ENCODE assay signal across 17 mouse cellular contexts in genomic region chr9:122614579-122615252, GRCm38 (mm10).
DNase-seq lines count a peak whose midpoint lies in the region; ATAC-seq and TF ChIP-seq lines count a peak whose summit lies in the region.
"Had no signal": no experiment of that assay in that cellular context is flagged by ENCODE, and none has a peak within 500 bp of the region (broad histone marks: within the 10 kb centered on the region; RNA-seq: fewer than 3 reads in every experiment).

No protein-coding gene starts in this region.

- no peaks in the 10 kb centered on the region for H3K9me3 ChIP-seq in forebrain, embryonic 10.5 days
- H3K9me3 ChIP-seq in forebrain, embryonic 11.5 days (ENCODE audit: control insufficient read depth, low read length), result no peaks in the 10 kb centered on the region
- no peaks in the 10 kb centered on the region for H3K9me3 ChIP-seq in midbrain, embryonic 15.5 days
- H3K9me3 ChIP-seq in midbrain, postnatal 0 days (ENCODE audit: low read length), result no peaks in the 10 kb centered on the region
- H3K9me3 ChIP-seq in embryonic facial prominence, embryonic 14.5 days (ENCODE audit: control insufficient read depth, low read length), result no peaks in the 10 kb centered on the region
- H3K9me3 ChIP-seq: kidney, embryonic 15.5 days; liver, embryonic 13.5 days; megakaryocyte, embryonic 14.5 days; neural tube, embryonic 13.5 days had no signal

- no peak; the same call in 1 of the 2 replicates for ATAC-seq in forebrain, embryonic 11.5 days (replicated peaks; ENCODE audit: low FRiP score)
- 0 out of 2 replicates have a peak, but pooled peaks have one; percentile 13 for ATAC-seq in midbrain, embryonic 15.5 days (replicated peaks)
- ATAC-seq in midbrain, postnatal 0 days (ENCODE audit: low FRiP score), result no peak
- peak; percentile 55 for ATAC-seq in embryonic facial prominence, embryonic 14.5 days (ENCODE audit: low read depth)
- ATAC-seq: CD4-positive, CD25-positive, alpha-beta regulatory T cell, adult 4 months; forebrain, postnatal 0 days had no signal

- no peak for TF ChIP-seq CTCF in midbrain, postnatal 0 days (IDR thresholded peaks at IDR 0.05)

- H3K27me3 ChIP-seq in forebrain, embryonic 10.5 days (ENCODE audit: poor library complexity, severe bottlenecking), result no peaks in the 10 kb centered on the region; the same call in 1 of the 2 replicates
- no peaks in the 10 kb centered on the region for H3K27me3 ChIP-seq in forebrain, embryonic 11.5 days (ENCODE audit: control insufficient read depth, insufficient read depth, low read length)
- H3K27me3 ChIP-seq in midbrain, embryonic 15.5 days (replicated peaks), result no peaks in the 10 kb centered on the region
- no peaks in the 10 kb centered on the region for H3K27me3 ChIP-seq in midbrain, postnatal 0 days (ENCODE audit: insufficient read depth, low read length)
- no peaks in the 10 kb centered on the region for H3K27me3 ChIP-seq in embryonic facial prominence, embryonic 14.5 days (replicated peaks; ENCODE audit: control insufficient read depth, insufficient read depth, low read length)
- H3K27me3 ChIP-seq: kidney, embryonic 15.5 days; neural tube, embryonic 13.5 days had no signal

- 17% methylated on average over 5 of the region's 5 CpGs for WGBS in forebrain, embryonic 10.5 days
- WGBS in forebrain, embryonic 11.5 days, result 13% methylated on average over 5 of the region's 5 CpGs
- 19% methylated on average over 5 of the region's 5 CpGs for WGBS in midbrain, embryonic 15.5 days
- WGBS in midbrain, postnatal 0 days, result 19% methylated on average over 5 of the region's 5 CpGs
- WGBS in embryonic facial prominence, embryonic 14.5 days, result 22% methylated on average over 5 of the region's 5 CpGs

- DNase-seq in forebrain, embryonic 10.5 days (ENCODE audit: extremely low spot score, low spot score), result no peak
- no peak for DNase-seq in forebrain, embryonic 11.5 days (ENCODE audit: low spot score)
- no peak for DNase-seq in midbrain, postnatal 0 days (ENCODE audit: low spot score)
- DNase-seq in embryonic facial prominence, embryonic 14.5 days (ENCODE audit: low spot score), result no peak
- no peak for DNase-seq in urinary bladder, postnatal 25 days (ENCODE audit: low spot score)
- no peak for DNase-seq in adrenal gland, postnatal 10 days
- DNase-seq: forebrain, postnatal 0 days; left cerebral cortex, postnatal 4 days; liver, embryonic 13.5 days; thymus, adult 18-20 months; thymus, postnatal 25 days had no signal

- peaks cover 25% of the 10 kb centered on the region for H3K4me1 ChIP-seq in forebrain, embryonic 10.5 days
- H3K4me1 ChIP-seq in forebrain, embryonic 11.5 days (replicated peaks; ENCODE audit: control insufficient read depth, insufficient read depth, low read length), result no peaks in the 10 kb centered on the region
- H3K4me1 ChIP-seq in midbrain, embryonic 15.5 days, result peaks cover 4% of the 10 kb centered on the region; the same call in 1 of the 2 replicates
- H3K4me1 ChIP-seq in midbrain, postnatal 0 days (ENCODE audit: insufficient read depth, low read length), result no peaks in the 10 kb centered on the region
- H3K4me1 ChIP-seq in embryonic facial prominence, embryonic 14.5 days (ENCODE audit: control insufficient read depth, insufficient read depth, low read length), result peaks cover 3% of the 10 kb centered on the region; the same call in 1 of the 2 replicates
- H3K4me1 ChIP-seq: liver, embryonic 13.5 days; megakaryocyte, embryonic 14.5 days; neural tube, embryonic 13.5 days had no signal

- no peak overlapping the region for H3K9ac ChIP-seq in forebrain, embryonic 11.5 days (ENCODE audit: low read length)
- H3K9ac ChIP-seq in midbrain, embryonic 15.5 days, result no peak overlapping the region
- no peak overlapping the region for H3K9ac ChIP-seq in midbrain, postnatal 0 days (replicated peaks; ENCODE audit: low read length, poor library complexity, severe bottlenecking)
- H3K9ac ChIP-seq in embryonic facial prominence, embryonic 14.5 days (ENCODE audit: low read depth, low read length), result no peak overlapping the region
- H3K9ac ChIP-seq: forebrain, postnatal 0 days; kidney, embryonic 15.5 days; liver, embryonic 13.5 days; neural tube, embryonic 13.5 days had no signal

- H3K27ac ChIP-seq in forebrain, embryonic 10.5 days, result 0 out of 2 replicates have a peak overlapping the region, but pooled peaks have one; percentile 16
- H3K27ac ChIP-seq in forebrain, embryonic 11.5 days (ENCODE audit: low read depth, low read length), result no peak overlapping the region
- H3K27ac ChIP-seq in midbrain, embryonic 15.5 days, result no peak overlapping the region
- no peak overlapping the region for H3K27ac ChIP-seq in midbrain, postnatal 0 days (ENCODE audit: low read depth, low read length)
- no peak overlapping the region for H3K27ac ChIP-seq in embryonic facial prominence, embryonic 14.5 days (replicated peaks; ENCODE audit: low read depth, low read length)
- H3K27ac ChIP-seq: kidney, embryonic 15.5 days; liver, embryonic 13.5 days; neural tube, embryonic 13.5 days; stomach, postnatal 0 days had no signal

- H3K4me3 ChIP-seq in forebrain, embryonic 10.5 days, result no peak overlapping the region
- no peak overlapping the region for H3K4me3 ChIP-seq in forebrain, embryonic 11.5 days (ENCODE audit: low read depth, low read length)
- no peak overlapping the region for H3K4me3 ChIP-seq in midbrain, embryonic 15.5 days
- H3K4me3 ChIP-seq in midbrain, postnatal 0 days (ENCODE audit: low read depth, low read length), result no peak overlapping the region
- no peak overlapping the region for H3K4me3 ChIP-seq in embryonic facial prominence, embryonic 14.5 days (ENCODE audit: low read depth, low read length)
- H3K4me3 ChIP-seq: kidney, embryonic 15.5 days; liver, embryonic 13.5 days; megakaryocyte, embryonic 14.5 days; neural tube, embryonic 13.5 days had no signal

- no peaks in the 10 kb centered on the region for H3K36me3 ChIP-seq in forebrain, embryonic 10.5 days (replicated peaks)
- H3K36me3 ChIP-seq in forebrain, embryonic 11.5 days (ENCODE audit: control insufficient read depth, insufficient read depth, low read length), result no peaks in the 10 kb centered on the region
- H3K36me3 ChIP-seq in midbrain, embryonic 15.5 days (replicated peaks), result no peaks in the 10 kb centered on the region
- H3K36me3 ChIP-seq in midbrain, postnatal 0 days (ENCODE audit: insufficient read depth, low read length), result no peaks in the 10 kb centered on the region
- no peaks in the 10 kb centered on the region for H3K36me3 ChIP-seq in embryonic facial prominence, embryonic 14.5 days (ENCODE audit: control insufficient read depth, insufficient read depth, low read length)
- H3K36me3 ChIP-seq: kidney, embryonic 15.5 days; liver, embryonic 13.5 days had no signal

- no peak overlapping the region for H3K4me2 ChIP-seq in forebrain, embryonic 11.5 days (ENCODE audit: low read depth, low read length, severe bottlenecking)
- no peak overlapping the region for H3K4me2 ChIP-seq in midbrain, embryonic 15.5 days
- H3K4me2 ChIP-seq in midbrain, postnatal 0 days (ENCODE audit: low read depth, low read length, poor library complexity, severe bottlenecking), result no peak overlapping the region
- no peak overlapping the region for H3K4me2 ChIP-seq in embryonic facial prominence, embryonic 14.5 days (ENCODE audit: low read depth, low read length)
- H3K4me2 ChIP-seq: kidney, embryonic 15.5 days; liver, embryonic 13.5 days; neural tube, embryonic 13.5 days had no signal

Comparison
In these comparisons a context has a peak if more than half of its experiments do, and no peak if none do; other contexts are left out.
1. ATAC-seq: peak in midbrain, embryonic 15.5 days (single experiment) and embryonic facial prominence, embryonic 14.5 days (single experiment); none in forebrain, embryonic 11.5 days (single experiment) and midbrain, postnatal 0 days (single experiment).